Mouse (Mus musculus) ES-E14 (cell line): ENCODE measurements at regions not wholly inside any gene's neighbourhood (a gene's known extent, or its start where the extent isn't known, plus 50 kb on each side); places are given as distances from the start of the nearest gene placed in this dataset.

Experiments used
- CHD2 ChIP-seq: IDR thresholded peaks from 2 replicates; pipeline ENCODE4 v1.6.1; 2014; ENCODE audit warnings: mild to moderate bottlenecking, low read depth, low read length, inconsistent platforms
- MAFK ChIP-seq: IDR thresholded peaks from 2 replicates; pipeline ENCODE4 v1.6.1; 2014; ENCODE audit warnings: mild to moderate bottlenecking, low read depth, low read length, inconsistent platforms; ENCODE audit not compliant: insufficient read depth
- ZC3H11A ChIP-seq: IDR thresholded peaks from 2 replicates; pipeline ENCODE4 v1.6.1; 2012; ENCODE audit warnings: low read depth, mild to moderate bottlenecking, inconsistent platforms, low read length, borderline replicate concordance
- ZNF384 ChIP-seq: IDR thresholded peaks from 2 replicates; pipeline ENCODE4 v1.6.1; 2012; ENCODE audit warnings: low read depth, low read length, inconsistent platforms

DNA sequence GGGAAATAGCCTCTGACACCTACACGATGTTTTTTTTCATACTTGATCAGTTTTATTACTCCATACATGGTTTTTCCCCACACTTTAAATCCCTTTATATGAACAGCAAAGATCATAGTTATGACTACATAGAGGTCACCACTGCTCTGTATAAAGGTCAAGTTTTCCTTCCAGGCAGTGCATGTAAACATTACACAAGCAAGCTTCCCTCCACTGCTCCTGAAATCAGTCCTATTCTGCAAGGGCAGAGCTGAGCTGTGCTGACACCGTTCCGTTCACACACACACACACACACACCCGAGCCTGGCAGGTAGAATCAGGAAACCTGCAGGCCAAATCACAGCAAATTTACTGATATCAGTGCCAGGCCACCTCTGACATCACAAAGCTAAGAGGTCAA lies 74.1 kb upstream of the Mgmt start:
- TF ChIP-seq CHD2, result no peak
- TF ChIP-seq MAFK, result no peak
- no peak for TF ChIP-seq ZC3H11A
- no peak for TF ChIP-seq ZNF384
